Mouse (Mus musculus) limb, embryonic 15.5 days (tissue): ENCODE data around the gene Hkdc1. TPM values are rescaled to one million over a fixed set of nuclear protein-coding genes. Genes with fewer than 3 reads are reported as not detected.
A peak's percentile ranks its signal among the peaks of the same experiment; 100 is the strongest.

Experiments used
- ATAC-seq: fragments of 200-750 bp; cut with Nextera tagmentation; 2 replicates; pipeline ENCODE4 v1.8.0; 2017; ENCODE audit warnings: low read depth, moderate TSS enrichment; ENCODE audit not compliant: insufficient number of reproducible peaks, low FRiP score, low TSS enrichment
- H3K27ac ChIP-seq: fragments of 300-500 bp; sonication (generic); 2 replicates; pipeline ENCODE4 v1.5.1; 2015; ENCODE audit warnings: moderate library complexity, mild to moderate bottlenecking, inconsistent platforms
- H3K27me3 ChIP-seq: fragments of 300-500 bp; sonication (generic); 2 replicates; pipeline ENCODE4 v1.6.1; 2015; ENCODE audit warnings: inconsistent platforms
- H3K36me3 ChIP-seq: fragments of 300-500 bp; sonication (generic); 2 replicates; pipeline ENCODE4 v1.6.1; 2015; ENCODE audit warnings: inconsistent platforms
- H3K4me1 ChIP-seq: fragments of 300-500 bp; sonication (generic); 2 replicates; pipeline ENCODE4 v1.6.1; 2015; ENCODE audit warnings: inconsistent platforms
- H3K4me2 ChIP-seq: fragments of 300-500 bp; sonication (generic); 2 replicates; pipeline ENCODE4 v1.6.1; 2015; ENCODE audit warnings: mild to moderate bottlenecking, inconsistent platforms
- H3K4me3 ChIP-seq: fragments of 300-500 bp; sonication (generic); 2 replicates; pipeline ENCODE4 v1.5.1; 2015; ENCODE audit warnings: mild to moderate bottlenecking, inconsistent platforms
- H3K9ac ChIP-seq: fragments of 300-500 bp; sonication (generic); 2 replicates; pipeline ENCODE4 v1.6.1; 2015; ENCODE audit warnings: inconsistent platforms
- H3K9me3 ChIP-seq: fragments of 300-500 bp; sonication (generic); 2 replicates; pipeline ENCODE4 v1.6.1; 2016; ENCODE audit warnings: inconsistent platforms
- WGBS: fragments of 180-500 bp; shearing (Covaris S2); methylation state at CpG from one replicate; pipeline ENCODE4 v1.1.7; 2015; 5-methylcytosine and 5-hydroxymethylcytosine counted together
- polyA plus RNA-seq: library from polyadenylated mRNA; unstranded; fragments of >200 nt; fragmentation: Nextera tagmentation; extraction: Ambion mirVana; gene quantifications from 2 replicates; pipeline ENCODE4 v1.2.1, GENCODE M21; 2015

The Hkdc1 gene
- polyA plus RNA-seq, 1 experiment from 2014 or later = 3.2 TPM

- Histone ChIP-seq H3K36me3 (no peaks in the 10 kb centered on the region), H3K27ac (no peak overlapping the region), H3K9ac (no peak overlapping the region), H3K9me3 (no peaks in the 10 kb centered on the region), H3K27me3 (no peaks in the 10 kb centered on the region), H3K4me1 (no peaks in the 10 kb centered on the region), H3K4me2 (no peak overlapping the region), H3K4me3 (no peak overlapping the region)
- ATAC-seq = no peak
- 63% methylated on average over 5 of the region's 5 CpGs for WGBS
Measured at GRCm38 (mm10) chr10:62419422-62419821, 2.9 kb downstream of the Hkdc1 start.

DNA sequence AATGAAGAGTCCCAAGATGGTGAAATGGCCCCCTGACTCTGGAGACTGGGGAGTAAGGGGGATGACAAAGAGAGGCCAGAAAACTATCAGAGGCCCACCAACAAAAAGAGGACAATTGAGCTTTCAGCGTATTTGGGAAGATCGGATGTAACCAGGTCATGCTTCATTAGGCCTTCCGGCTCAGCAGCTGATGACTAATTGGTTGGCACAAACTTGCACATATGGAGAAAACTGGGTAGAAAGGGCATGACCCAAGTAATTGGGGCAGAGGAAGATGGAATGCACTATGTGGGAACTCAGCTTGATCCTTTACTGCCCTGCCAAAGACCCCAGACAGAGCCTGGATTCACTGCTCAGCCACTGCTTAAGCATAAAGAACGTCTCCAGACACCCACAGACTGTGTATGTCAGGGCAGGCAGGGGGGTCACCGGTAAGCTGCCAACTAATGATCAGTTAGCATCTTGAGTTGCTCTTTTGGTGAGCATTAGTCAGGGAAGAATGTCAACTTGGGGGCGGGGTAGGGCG, 3.4 kb downstream of the Hkdc1 start:
- no peak for ATAC-seq
- no peaks in the 10 kb centered on the region for H3K27me3 ChIP-seq
- no peaks in the 10 kb centered on the region for H3K9me3 ChIP-seq
- no peak overlapping the region for H3K9ac ChIP-seq
- H3K36me3 ChIP-seq = no peaks in the 10 kb centered on the region
- no peak overlapping the region for H3K4me3 ChIP-seq
- no peak overlapping the region for H3K4me2 ChIP-seq
- no peak overlapping the region for H3K27ac ChIP-seq
- no peaks in the 10 kb centered on the region for H3K4me1 ChIP-seq
- WGBS = 74% methylated on average over 7 of the region's 7 CpGs

DNA sequence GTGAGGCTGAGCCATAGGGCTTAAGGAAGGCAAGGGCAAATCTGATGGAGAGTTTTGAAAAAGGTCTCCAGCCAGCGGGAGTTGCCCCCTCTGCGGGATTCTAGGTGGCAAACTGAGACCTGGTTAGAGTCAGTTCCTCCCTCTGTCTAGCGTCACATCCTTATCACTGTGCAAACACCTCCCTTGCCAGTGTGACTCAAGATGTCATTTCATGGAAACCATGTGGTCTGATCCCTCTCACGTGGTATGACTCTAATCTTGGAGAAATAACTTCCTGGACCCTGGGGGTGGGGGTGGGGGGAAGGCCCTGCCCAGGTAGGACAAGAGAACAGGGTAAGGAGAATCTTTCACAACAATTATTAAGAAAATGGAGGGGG, 8.7 kb downstream of the Hkdc1 start:
- no peak for ATAC-seq
- Histone ChIP-seq H3K9ac (no peak overlapping the region), H3K9me3 (no peaks in the 10 kb centered on the region), H3K4me3 (no peak overlapping the region), H3K4me2 (no peak overlapping the region), H3K27me3 (no peaks in the 10 kb centered on the region), H3K36me3 (no peaks in the 10 kb centered on the region), H3K4me1 (no peaks in the 10 kb centered on the region), H3K27ac (no peak overlapping the region)
- 38% methylated on average over 4 of the region's 4 CpGs for WGBS

GRCm38 (mm10) chr10:62412906-62413605, 9.2 kb downstream of the Hkdc1 start:
- WGBS = 13% methylated on average over 8 of the region's 8 CpGs
- Histone ChIP-seq H3K27me3 (no peaks in the 10 kb centered on the region), H3K4me1 (no peaks in the 10 kb centered on the region), H3K27ac (no peak overlapping the region), H3K36me3 (no peaks in the 10 kb centered on the region), H3K4me3 (no peak overlapping the region), H3K9me3 (no peaks in the 10 kb centered on the region), H3K9ac (no peak overlapping the region), H3K4me2 (no peak overlapping the region)
- no peak; the same call in 1 of the 2 replicates for ATAC-seq

DNA sequence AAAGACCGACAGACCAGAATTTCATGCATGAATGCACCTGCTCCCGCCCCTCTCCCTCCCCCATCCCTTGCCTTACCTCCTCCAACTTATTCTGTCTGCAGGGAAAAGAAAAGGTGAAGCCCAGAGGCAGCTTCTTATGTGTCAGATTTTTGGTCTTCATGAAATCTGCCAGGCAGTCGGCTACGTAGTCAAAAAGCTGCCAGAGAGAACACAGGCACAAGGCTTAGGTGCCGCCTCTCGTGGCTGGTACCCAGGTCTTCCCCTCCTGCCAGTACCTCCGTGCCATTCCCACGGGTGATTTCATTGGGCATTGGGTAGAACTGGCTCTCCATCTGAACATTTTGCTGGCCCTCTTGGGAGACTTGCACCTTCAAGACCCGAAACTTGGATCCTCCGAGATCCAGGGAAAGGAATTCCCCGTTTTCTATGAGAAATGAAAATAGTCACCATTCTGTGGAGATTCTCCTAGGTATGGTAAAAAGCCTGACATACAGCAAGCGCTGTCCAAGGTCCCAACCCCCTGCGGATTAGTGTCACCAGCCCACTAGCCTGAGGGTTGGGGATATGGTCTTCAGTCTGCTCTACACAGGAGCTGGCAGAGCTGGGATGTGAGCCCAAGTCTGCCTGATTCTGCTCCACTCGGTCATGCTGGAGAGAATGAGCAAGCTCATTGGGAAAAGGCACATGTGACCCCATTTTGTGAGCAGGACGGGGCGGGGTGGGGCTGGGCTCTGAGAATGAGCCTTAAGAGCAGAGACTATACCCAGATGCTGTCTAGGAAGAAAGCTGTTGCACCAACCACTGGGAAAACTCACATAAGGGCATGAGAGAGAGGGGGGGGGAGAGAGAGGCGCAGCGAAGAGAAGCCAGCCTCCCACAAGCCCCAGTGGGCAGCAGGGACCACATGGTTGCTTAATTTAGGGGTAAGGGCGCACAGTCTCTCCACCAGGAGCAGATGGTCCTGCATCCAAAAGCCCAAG, 10.6 kb downstream of the Hkdc1 start:
- Histone ChIP-seq H3K36me3 (no peaks in the 10 kb centered on the region), H3K4me3 (no peak overlapping the region), H3K9me3 (no peaks in the 10 kb centered on the region), H3K27ac (no peak overlapping the region), H3K4me2 (no peak overlapping the region), H3K27me3 (0 out of 2 replicates have a peak, but pooled peaks cover 5% of the 10 kb centered on the region), H3K4me1 (no peaks in the 10 kb centered on the region), H3K9ac (no peak overlapping the region)
- no peak for ATAC-seq
- 70% methylated on average over 19 of the region's 19 CpGs for WGBS

- Histone ChIP-seq H3K27me3 (0 out of 2 replicates have a peak, but pooled peaks cover 5% of the 10 kb centered on the region), H3K36me3 (no peaks in the 10 kb centered on the region), H3K4me3 (no peak overlapping the region), H3K4me1 (no peaks in the 10 kb centered on the region), H3K9ac (no peak overlapping the region), H3K9me3 (no peaks in the 10 kb centered on the region), H3K27ac (no peak overlapping the region), H3K4me2 (no peak overlapping the region)
- ATAC-seq = no peak
- WGBS = 11% methylated on average over 5 of the region's 5 CpGs
Measured at GRCm38 (mm10) chr10:62410943-62411342, 11.3 kb downstream of the Hkdc1 start.

GRCm38 (mm10) chr10:62404901-62405300, 17.4 kb downstream of the Hkdc1 start:
- ATAC-seq = no peak
- Histone ChIP-seq H3K9ac (no peak overlapping the region), H3K4me3 (peak overlapping the region; percentile 8; the same call in 1 of the 2 replicates), H3K4me2 (peak overlapping the region; percentile 32), H3K27me3 (peaks cover 11% of the 10 kb centered on the region; the same call in 1 of the 2 replicates), H3K9me3 (no peaks in the 10 kb centered on the region), H3K27ac (no peak overlapping the region), H3K36me3 (no peaks in the 10 kb centered on the region), H3K4me1 (peaks cover 8% of the 10 kb centered on the region)
- 31% methylated on average over 14 of the region's 14 CpGs for WGBS

DNA sequence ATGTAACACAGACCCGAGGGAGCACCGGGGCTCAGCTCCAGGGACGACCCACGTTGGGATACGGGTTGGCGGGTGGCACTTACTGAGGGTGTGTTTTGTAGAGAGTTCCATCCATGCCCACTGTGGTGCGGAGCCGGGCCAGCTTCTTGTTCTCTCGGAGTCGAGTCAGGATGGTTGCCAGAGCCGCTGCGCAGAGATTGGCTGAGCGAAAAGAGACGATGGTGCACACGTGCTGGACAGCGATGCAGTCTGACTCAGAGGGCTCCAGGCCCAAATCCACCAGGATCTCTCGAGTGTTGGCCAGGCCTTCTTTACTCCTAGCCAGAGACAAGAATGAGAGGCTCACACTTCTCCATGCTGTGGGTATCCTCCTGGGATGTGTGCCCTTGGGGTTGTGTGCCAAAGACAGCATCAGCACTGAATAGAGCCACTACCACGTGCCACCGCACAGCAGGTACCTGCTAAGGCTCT, 20.6 kb downstream of the Hkdc1 start:
- no peaks in the 10 kb centered on the region for H3K36me3 ChIP-seq
- H3K27ac ChIP-seq = 0 out of 2 replicates have a peak overlapping the region, but pooled peaks have one; percentile 17
- H3K4me2 ChIP-seq = no peak overlapping the region
- no peak overlapping the region for H3K9ac ChIP-seq
- no peak overlapping the region for H3K4me3 ChIP-seq
- 75% methylated on average over 19 of the region's 19 CpGs for WGBS
- H3K4me1 ChIP-seq = peaks cover 8% of the 10 kb centered on the region
- no peaks in the 10 kb centered on the region for H3K9me3 ChIP-seq
- peak; percentile 62; the same call in 1 of the 2 replicates for ATAC-seq
- peaks cover 5% of the 10 kb centered on the region; the same call in 1 of the 2 replicates for H3K27me3 ChIP-seq

- 77% methylated on average over 3 of the region's 3 CpGs for WGBS
- Histone ChIP-seq H3K4me1 (no peaks in the 10 kb centered on the region), H3K27ac (no peak overlapping the region), H3K9me3 (no peaks in the 10 kb centered on the region), H3K36me3 (no peaks in the 10 kb centered on the region), H3K4me2 (no peak overlapping the region), H3K4me3 (no peak overlapping the region), H3K9ac (no peak overlapping the region), H3K27me3 (no peaks in the 10 kb centered on the region)
- ATAC-seq = no peak
Measured at GRCm38 (mm10) chr10:62383011-62383410, 39.3 kb downstream of the Hkdc1 start.

- no peak overlapping the region for H3K9ac ChIP-seq
- H3K27me3 ChIP-seq = no peaks in the 10 kb centered on the region
- no peaks in the 10 kb centered on the region for H3K9me3 ChIP-seq
- no peak overlapping the region for H3K27ac ChIP-seq
- no peak overlapping the region for H3K4me3 ChIP-seq
- no peaks in the 10 kb centered on the region for H3K4me1 ChIP-seq
- no peak for ATAC-seq
- no peaks in the 10 kb centered on the region for H3K36me3 ChIP-seq
- H3K4me2 ChIP-seq = no peak overlapping the region
Measured at GRCm38 (mm10) chr10:62380936-62381335, 41.4 kb downstream of the Hkdc1 start.

DNA sequence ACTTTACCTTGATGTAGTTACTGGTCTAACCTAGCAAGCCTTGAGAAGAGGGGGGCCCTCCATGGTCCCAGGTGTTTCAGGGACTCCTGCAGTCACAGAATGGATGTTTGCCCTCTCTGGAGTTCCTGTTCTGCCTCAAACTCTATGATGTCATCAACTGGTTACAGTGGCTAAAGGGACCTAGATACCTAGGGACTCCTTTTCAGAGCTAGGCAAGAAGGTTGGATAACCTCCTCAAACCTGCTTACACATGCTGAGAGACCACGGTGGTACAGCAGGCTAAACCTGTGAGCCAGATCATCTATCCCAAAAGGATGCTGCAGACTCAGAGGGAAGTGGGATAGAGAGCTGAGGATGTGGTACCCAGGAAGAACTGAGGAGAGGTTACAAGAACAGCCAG, 42.5 kb downstream of the Hkdc1 start, which contains the start of gene Hk1:
TSS of gene Hk1 (minus strand) at position 101 of the 400 bp plus-strand sequence.
- no peak within 1 kb of the TSS for H3K27ac ChIP-seq
- H3K27me3 ChIP-seq = no peaks in the 10 kb centered on the region
- no peak within 1 kb of the TSS for H3K9ac ChIP-seq
- ATAC-seq = no peak
- 60% methylated on average over 1 of the region's 1 CpGs for WGBS
- no peaks in the 10 kb centered on the region for H3K9me3 ChIP-seq
- H3K4me2 ChIP-seq = no peak within 1 kb of the TSS
- no peaks in the 10 kb centered on the region for H3K36me3 ChIP-seq
- no peaks in the 10 kb centered on the region for H3K4me1 ChIP-seq
- H3K4me3 ChIP-seq = no peak within 1 kb of the TSS
